Mouse (Mus musculus) Patski (cell line): ENCODE measurements around the gene Slc43a1. TPM values are rescaled to one million over a fixed set of nuclear protein-coding genes. Genes with fewer than 3 reads are reported as not detected.
"Not testable (repeated sequence)": the region's sequence is repeated elsewhere in the genome, so short reads cannot be mapped to it uniquely, and the experiment has no call there.

Source experiments
- ATAC-seq: fragments of 100-300 bp; one replicate; pipeline ENCODE4 v1.8.0; 2021
- CTCF ChIA-PET: fragments of 350-600 bp; sonication (Branson Sonifier 250); formaldehyde crosslinking; loops from one replicate; lab custom pipeline; 2022; ENCODE audit warnings: inconsistent platforms; lab: Charles Lee
- POLR2A ChIA-PET: fragments of 350-600 bp; sonication (Branson Sonifier 250); formaldehyde crosslinking; loops from one replicate; lab custom pipeline; 2022; ENCODE audit warnings: antibody characterized with exemption, inconsistent platforms; lab: Charles Lee
- DNase-seq: peaks from one replicate; pipeline ENCODE4 v3.0.0-alpha.2; 2011; ENCODE audit warnings: low read depth, low spot score
- H3K27me3 ChIP-seq: fragments of 371-371 bp; one replicate; pipeline ENCODE4 v1.5.1; 2021
- CTCF ChIP-seq: fragments of 100-300 bp; IDR thresholded peaks from one replicate; pipeline ENCODE4 v1.5.1; 2021
- in situ Hi-C: fragments of 300-500 bp; cut with MboI; formaldehyde crosslinking; loops from 3 replicates; pipeline ENCODE4 v1.11.1; 2018; ENCODE audit warnings: low pct_unique_long_range_greater_than_20kb, mixed read lengths
- polyA plus RNA-seq: library from polyadenylated mRNA; unstranded; gene quantifications from one replicate; pipeline ENCODE4 v1.2.3, GENCODE M21; 2021

Slc43a1 gene
- polyA plus RNA-seq, 1 experiment from 2014 or later: 0.22 TPM

DNA sequence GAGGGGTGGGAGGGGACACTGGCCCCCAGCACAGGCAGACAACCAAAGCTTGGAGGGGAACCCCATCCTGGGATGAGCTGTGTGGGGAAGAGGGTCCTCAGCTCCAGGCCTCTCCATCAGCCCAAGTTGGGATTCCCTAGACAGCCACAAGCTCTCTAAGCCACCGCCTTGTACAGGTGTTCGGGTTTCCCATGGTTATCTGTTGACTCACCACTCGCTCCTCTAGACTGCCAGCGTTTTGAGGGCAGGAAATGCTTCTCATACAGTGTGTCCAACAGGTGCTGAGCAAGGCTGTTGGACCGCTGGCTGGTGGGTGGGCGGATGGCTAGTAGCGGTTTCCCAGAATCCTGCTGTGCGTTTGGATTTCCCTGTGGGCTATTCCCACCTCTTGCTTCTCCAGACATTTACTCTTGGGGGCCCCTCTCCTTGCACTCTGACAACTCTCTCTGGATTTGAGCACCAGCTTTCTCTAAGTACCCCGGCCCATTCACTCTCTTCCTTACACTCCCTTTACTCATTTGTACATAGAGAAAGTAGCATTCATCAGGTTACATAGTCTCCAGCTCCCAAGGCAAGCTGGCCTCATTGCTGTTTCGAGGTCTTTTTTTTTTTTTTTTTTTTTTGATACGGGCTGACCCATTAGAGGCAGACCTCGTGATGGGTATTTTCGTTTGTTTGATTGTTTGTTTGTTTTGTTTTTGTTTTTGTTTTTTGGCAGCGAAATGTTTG, 50.8 kb downstream of the Slc43a1 start:
- POLR2A ChIA-PET: interaction anchor here (0.7 kb wide), 1 partner anchor 19 kb away, joined by 4 read pairs; no protein-coding TSS in a partner anchor
- in situ Hi-C loops: loop anchor here (5.0 kb wide), 1 partner anchor 57 kb away; no protein-coding TSS in a partner anchor
- ATAC-seq (no peak), DNase-seq (no peak)
- H3K27me3 ChIP-seq: peaks cover 52% of the 10 kb centered on the region
- CTCF ChIA-PET: interaction anchor here (0.6 to 3.5 kb wide), 7 partner anchors 9 to 137 kb away, joined by 3 to 40 read pairs (median 4); partner anchors contain the start of gene Smtnl1
- no peak for TF ChIP-seq CTCF

DNA sequence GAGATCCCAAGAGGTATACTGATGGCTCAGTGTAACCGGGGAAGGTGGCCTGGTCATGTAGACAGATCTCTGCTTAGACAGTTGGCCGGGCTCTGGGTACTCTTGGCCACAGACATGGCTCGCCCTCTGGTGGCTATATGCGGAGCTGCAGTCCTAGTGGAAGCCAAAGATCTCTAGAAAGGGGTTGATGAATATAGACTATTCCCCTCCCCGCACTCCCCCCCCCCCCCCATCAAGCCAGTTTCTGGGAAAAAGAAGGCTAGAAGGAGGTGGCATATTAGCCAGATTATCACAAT, 51.3 kb downstream of the Slc43a1 start:
- no peak for DNase-seq
- H3K27me3 ChIP-seq: peaks cover 52% of the 10 kb centered on the region
- ChIA-PET POLR2A (interaction anchor here (0.7 kb wide), 1 partner anchor 18 kb away, joined by 4 read pairs; no protein-coding TSS in a partner anchor), CTCF (interaction anchor here (2.4 to 3.5 kb wide), 2 partner anchors 22 to 58 kb away, joined by 32 to 40 read pairs; no protein-coding TSS in a partner anchor)
- TF ChIP-seq CTCF: peak; percentile 84
- peak; percentile 38 for ATAC-seq
- in situ Hi-C loops: loop anchor here (5.0 kb wide), 1 partner anchor 58 kb away; no protein-coding TSS in a partner anchor

DNA sequence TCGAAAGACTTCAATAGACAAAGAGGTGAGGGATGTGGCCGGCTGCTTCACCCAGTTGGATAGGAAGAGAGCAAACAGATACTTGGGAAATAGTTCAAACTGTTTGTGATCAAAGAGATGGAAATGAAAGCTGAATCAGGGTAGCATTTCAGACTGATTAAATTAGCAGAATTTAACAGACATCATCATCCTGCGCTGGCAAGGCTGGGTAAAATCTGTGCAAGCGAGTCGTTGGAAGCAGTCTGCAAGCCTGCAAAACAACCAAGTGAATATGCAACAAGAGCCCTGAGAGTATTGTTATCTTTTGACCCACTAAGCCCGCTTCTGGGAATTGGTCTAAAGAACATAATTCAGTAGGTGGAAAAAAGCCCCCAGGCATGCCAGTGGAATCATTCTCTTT, 54.7 kb downstream of the Slc43a1 start:
- peaks cover 38% of the 10 kb centered on the region for H3K27me3 ChIP-seq
- in situ Hi-C loops: loop anchor here (5.0 kb wide), 1 partner anchor 61 kb away; no protein-coding TSS in a partner anchor
- TF ChIP-seq CTCF: no peak
- POLR2A ChIA-PET: no interaction called here
- DNase-seq (no peak), ATAC-seq (no peak)
- CTCF ChIA-PET: interaction anchor here (1.2 kb wide), 1 partner anchor 61 kb away, joined by 3 read pairs; no protein-coding TSS in a partner anchor

- no peak for ATAC-seq
- ChIA-PET CTCF (no interaction called here), POLR2A (no interaction called here)
- H3K27me3 ChIP-seq: peaks cover 29% of the 10 kb centered on the region
- no peak for TF ChIP-seq CTCF
- DNase-seq: no peak
- in situ Hi-C loops: no loop called here
These were observed 57.0 kb downstream of the Slc43a1 start for GRCm38 (mm10) chr2:84895495-84896198.

DNA sequence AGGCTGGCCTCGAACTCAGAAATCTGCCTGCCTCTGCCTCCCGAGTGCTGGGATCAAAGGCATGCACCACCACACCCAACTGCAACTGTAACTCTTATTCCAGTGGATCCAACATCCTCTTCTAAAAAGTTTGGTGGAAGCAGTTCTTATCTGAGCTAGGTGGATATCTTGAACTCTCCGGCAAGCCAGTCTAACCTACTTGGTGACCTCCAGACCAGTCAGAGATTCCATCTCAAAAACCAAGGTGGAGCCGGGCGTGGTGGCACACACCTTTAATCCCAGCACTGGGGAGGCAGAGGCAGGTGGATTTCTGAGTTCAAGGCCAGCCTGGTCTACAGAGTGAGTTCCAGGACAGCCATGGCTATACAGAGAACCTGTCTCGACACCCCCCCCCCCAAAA, 58.0 kb downstream of the Slc43a1 start:
- ATAC-seq, POLR2A ChIA-PET: not testable (repeated sequence)
- CTCF ChIA-PET: interaction anchor here (1.7 kb wide), 1 partner anchor 11 kb away, joined by 3 read pairs; no protein-coding TSS in a partner anchor

DNA sequence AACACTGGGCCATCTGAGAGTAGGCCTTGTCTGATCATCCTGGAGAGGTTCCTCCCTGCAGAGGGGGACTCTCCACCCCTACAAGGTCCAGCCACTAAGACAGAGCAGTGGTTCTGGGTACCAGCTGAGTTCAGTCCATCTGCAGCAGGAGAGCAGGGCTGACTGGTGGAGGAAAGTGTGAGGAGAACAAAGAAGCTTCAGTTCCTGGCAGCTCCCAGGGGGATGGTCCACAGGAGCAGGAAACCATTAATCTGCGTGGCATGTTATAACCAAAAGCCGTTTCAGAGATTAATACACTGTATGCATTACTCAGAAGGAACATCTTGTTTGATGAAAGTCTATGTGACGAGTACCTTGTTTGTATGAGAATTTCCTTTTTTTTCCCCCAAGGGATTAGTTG, 74.1 kb downstream of the Slc43a1 start:
- ChIA-PET CTCF (no interaction called here), POLR2A (no interaction called here)
- no peak for TF ChIP-seq CTCF
- no peaks in the 10 kb centered on the region for H3K27me3 ChIP-seq
- DNase-seq: no peak
- ATAC-seq: no peak
- in situ Hi-C loops: no loop called here

More for the DNA sequence above, 58.0 kb downstream of the Slc43a1 start:
- DNase-seq, in situ Hi-C loops: not testable (repeated sequence)
- H3K27me3 ChIP-seq: peaks cover 21% of the 10 kb centered on the region

Other genes with a start within 250 kb of the Slc43a1 start
- 102 TPM for gene Ctnnd1, start 188.1 kb upstream of the Slc43a1 start, polyA plus RNA-seq
- 0.10 TPM for gene Btbd18, start 179.8 kb upstream of the Slc43a1 start, polyA plus RNA-seq
- 60.4 TPM for gene Selenoh, start 168.1 kb upstream of the Slc43a1 start, polyA plus RNA-seq
- gene Gm28635, start 160.8 kb upstream of the Slc43a1 start, polyA plus RNA-seq: not detected
- 30.6 TPM for gene Med19, start 160.4 kb upstream of the Slc43a1 start, polyA plus RNA-seq
- 244 TPM for gene Tmx2, start 159.7 kb upstream of the Slc43a1 start, polyA plus RNA-seq
- gene Zdhhc5, start 123.7 kb upstream of the Slc43a1 start, polyA plus RNA-seq: 65.0 TPM
- 11.9 TPM for gene Clp1, start 111.5 kb upstream of the Slc43a1 start, polyA plus RNA-seq
- 11.6 TPM for gene Ypel4, start 104.8 kb upstream of the Slc43a1 start, polyA plus RNA-seq
- gene Gm19426, start 95.2 kb upstream of the Slc43a1 start, polyA plus RNA-seq: 3.1 TPM
- 0.14 TPM for gene Serping1, start 63.4 kb upstream of the Slc43a1 start, polyA plus RNA-seq
- 4.7 TPM for gene Ube2l6, start 40.0 kb upstream of the Slc43a1 start, polyA plus RNA-seq
- gene Smtnl1, start 16.2 kb upstream of the Slc43a1 start, polyA plus RNA-seq: not detected
- 56.5 TPM for gene Timm10, start 11.9 kb upstream of the Slc43a1 start, polyA plus RNA-seq
- gene Rtn4rl2, start 47.9 kb downstream of the Slc43a1 start, polyA plus RNA-seq: 0.82 TPM
- gene Slc43a3, start 97.7 kb downstream of the Slc43a1 start, polyA plus RNA-seq: not detected
- not detected for gene Prg2, start 141.6 kb downstream of the Slc43a1 start, polyA plus RNA-seq
- not detected for gene Prg3, start 149.4 kb downstream of the Slc43a1 start, polyA plus RNA-seq
- gene Ssrp1, start 198.4 kb downstream of the Slc43a1 start, polyA plus RNA-seq: 224 TPM
- gene P2rx3, start 198.6 kb downstream of the Slc43a1 start, polyA plus RNA-seq: 0.27 TPM
- 105 TPM for gene Tnks1bp1, start 209.2 kb downstream of the Slc43a1 start, polyA plus RNA-seq